Mouse (Mus musculus): ENCODE measurements around the gene Zcchc7. TPM values are rescaled to one million over a fixed set of nuclear protein-coding genes. Genes with fewer than 3 reads are reported as not detected.

Zcchc7 gene
- polyA plus RNA-seq, 1 experiment from 2014 or later, result 33.9 TPM

- Histone ChIP-seq H3K9ac (ENCODE audit: low read depth, low read length) (no peak overlapping the region), H3K4me2 (ENCODE audit: low read depth, low read length) (no peak overlapping the region), H3K27me3 (replicated peaks; ENCODE audit: control insufficient read depth, insufficient read depth, low read length) (no peaks in the 10 kb centered on the region), H3K4me1 (ENCODE audit: control insufficient read depth, insufficient read depth, low read length) (0 out of 2 replicates have a peak, but pooled peaks cover 2% of the 10 kb centered on the region), H3K27ac (ENCODE audit: low read length) (no peak overlapping the region), H3K9me3 (ENCODE audit: control insufficient read depth, low read length) (no peaks in the 10 kb centered on the region), H3K4me3 (ENCODE audit: low read length) (no peak overlapping the region), H3K36me3 (ENCODE audit: control insufficient read depth, insufficient read depth, low read length) (no peaks in the 10 kb centered on the region)
- WGBS, result 56% methylated on average over 7 of the region's 7 CpGs
- no peak for ATAC-seq
These were observed 124.5 kb downstream of the Zcchc7 start for GRCm38 (mm10) chr4:44880065-44880623.

- Histone ChIP-seq H3K27me3 (replicated peaks; ENCODE audit: control insufficient read depth, insufficient read depth, low read length) (no peaks in the 10 kb centered on the region), H3K9me3 (ENCODE audit: control insufficient read depth, low read length) (no peaks in the 10 kb centered on the region), H3K4me1 (ENCODE audit: control insufficient read depth, insufficient read depth, low read length) (peaks cover 2% of the 10 kb centered on the region; the same call in 1 of the 2 replicates), H3K4me2 (ENCODE audit: low read depth, low read length) (no peak overlapping the region), H3K36me3 (ENCODE audit: control insufficient read depth, insufficient read depth, low read length) (no peaks in the 10 kb centered on the region), H3K27ac (ENCODE audit: low read length) (no peak overlapping the region), H3K4me3 (ENCODE audit: low read length) (no peak overlapping the region), H3K9ac (ENCODE audit: low read depth, low read length) (no peak overlapping the region)
- 81% methylated on average over 6 of the region's 6 CpGs for WGBS
- no peak for ATAC-seq
These were observed 130.5 kb downstream of the Zcchc7 start for GRCm38 (mm10) chr4:44886143-44886542.

GRCm38 (mm10) chr4:44891344-44891743 is 135.7 kb downstream of the Zcchc7 start:
- WGBS, result 65% methylated on average over 6 of the region's 6 CpGs
- Histone ChIP-seq H3K27ac (ENCODE audit: low read length) (no peak overlapping the region), H3K9me3 (ENCODE audit: control insufficient read depth, low read length) (no peaks in the 10 kb centered on the region), H3K4me3 (ENCODE audit: low read length) (no peak overlapping the region), H3K4me1 (ENCODE audit: control insufficient read depth, insufficient read depth, low read length) (no peaks in the 10 kb centered on the region; the same call in 1 of the 2 replicates), H3K4me2 (ENCODE audit: low read depth, low read length) (no peak overlapping the region), H3K36me3 (ENCODE audit: control insufficient read depth, insufficient read depth, low read length) (no peaks in the 10 kb centered on the region), H3K9ac (ENCODE audit: low read depth, low read length) (no peak overlapping the region), H3K27me3 (replicated peaks; ENCODE audit: control insufficient read depth, insufficient read depth, low read length) (no peaks in the 10 kb centered on the region)
- no peak for ATAC-seq

DNA sequence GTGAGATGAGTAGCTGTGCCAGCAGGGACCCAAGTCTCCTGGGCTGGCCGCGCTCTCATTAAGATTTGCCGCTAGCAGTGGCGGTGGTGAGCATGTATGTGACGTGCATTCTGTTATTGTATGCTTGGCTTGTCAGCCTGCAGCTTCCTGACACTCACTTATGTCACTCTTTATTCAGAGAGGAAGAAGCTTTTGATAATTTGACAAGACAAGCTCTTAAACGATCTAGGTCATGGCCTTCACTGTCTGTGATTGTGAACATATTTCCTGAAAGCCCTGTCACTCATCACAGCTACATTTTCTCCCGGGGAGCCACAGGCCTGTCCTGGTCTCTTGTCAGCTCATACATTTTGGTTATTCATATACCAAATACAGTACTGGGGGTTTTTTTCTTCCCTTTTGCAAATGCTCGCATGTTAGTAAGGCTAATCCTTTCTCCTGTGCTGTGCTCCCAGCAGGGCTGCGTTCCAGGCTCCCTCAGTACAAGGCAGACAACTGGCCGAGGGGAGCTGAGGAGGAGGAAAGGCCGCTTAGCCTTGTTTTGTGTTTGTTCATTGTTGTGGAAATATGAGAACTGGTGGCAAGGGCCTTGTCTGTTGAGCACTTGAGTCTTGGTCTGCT is 150.1 kb downstream of the Zcchc7 start:
- ATAC-seq, result no peak
- no peak overlapping the region for H3K4me3 ChIP-seq (ENCODE audit: low read length)
- WGBS, result 56% methylated on average over 11 of the region's 11 CpGs

DNA sequence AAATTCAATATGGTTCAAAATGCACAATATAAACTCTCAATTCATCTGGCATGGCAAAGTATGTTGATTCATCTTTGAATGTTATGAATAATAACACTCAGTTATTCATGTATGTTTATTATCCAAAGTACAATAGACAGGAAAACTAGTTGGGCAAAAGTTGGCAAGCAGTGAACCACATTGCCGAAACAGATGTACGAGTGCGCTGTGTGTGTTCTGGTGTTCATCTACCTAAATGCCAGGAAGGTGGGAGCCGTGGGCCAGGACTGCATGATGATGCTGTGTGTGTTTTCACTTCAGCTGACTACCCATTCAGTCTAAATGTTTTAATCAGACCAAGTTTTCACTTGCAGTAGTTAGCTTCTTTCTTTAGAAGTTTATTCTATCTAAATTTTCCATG is 150.7 kb downstream of the Zcchc7 start:
- no peak for ATAC-seq
- no peak overlapping the region for H3K4me2 ChIP-seq (ENCODE audit: low read depth, low read length)
- H3K9ac ChIP-seq (ENCODE audit: low read depth, low read length), result no peak overlapping the region
- WGBS, result 74% methylated on average over 4 of the region's 4 CpGs
- H3K27ac ChIP-seq (ENCODE audit: low read length), result no peak overlapping the region
- H3K9me3 ChIP-seq (ENCODE audit: control insufficient read depth, low read length), result no peaks in the 10 kb centered on the region
- H3K4me3 ChIP-seq (ENCODE audit: low read length), result no peak overlapping the region
- no peaks in the 10 kb centered on the region for H3K4me1 ChIP-seq (ENCODE audit: control insufficient read depth, insufficient read depth, low read length)
- no peaks in the 10 kb centered on the region; the same call in 1 of the 2 replicates for H3K36me3 ChIP-seq (ENCODE audit: control insufficient read depth, insufficient read depth, low read length)
- H3K27me3 ChIP-seq (replicated peaks; ENCODE audit: control insufficient read depth, insufficient read depth, low read length), result no peaks in the 10 kb centered on the region

More for the DNA sequence above, 150.1 kb downstream of the Zcchc7 start:
- no peaks in the 10 kb centered on the region for H3K4me1 ChIP-seq (ENCODE audit: control insufficient read depth, insufficient read depth, low read length)
- no peaks in the 10 kb centered on the region; the same call in 1 of the 2 replicates for H3K36me3 ChIP-seq (ENCODE audit: control insufficient read depth, insufficient read depth, low read length)
- no peak overlapping the region for H3K9ac ChIP-seq (ENCODE audit: low read depth, low read length)
- H3K4me2 ChIP-seq (ENCODE audit: low read depth, low read length), result no peak overlapping the region
- H3K27ac ChIP-seq (ENCODE audit: low read length), result no peak overlapping the region
- no peaks in the 10 kb centered on the region for H3K9me3 ChIP-seq (ENCODE audit: control insufficient read depth, low read length)
- no peaks in the 10 kb centered on the region for H3K27me3 ChIP-seq (replicated peaks; ENCODE audit: control insufficient read depth, insufficient read depth, low read length)

- Histone ChIP-seq H3K27me3 (replicated peaks; ENCODE audit: control insufficient read depth, insufficient read depth, low read length) (no peaks in the 10 kb centered on the region), H3K4me2 (ENCODE audit: low read depth, low read length) (no peak overlapping the region), H3K9ac (ENCODE audit: low read depth, low read length) (no peak overlapping the region), H3K36me3 (ENCODE audit: control insufficient read depth, insufficient read depth, low read length) (no peaks in the 10 kb centered on the region), H3K4me1 (ENCODE audit: control insufficient read depth, insufficient read depth, low read length) (no peaks in the 10 kb centered on the region), H3K9me3 (ENCODE audit: control insufficient read depth, low read length) (no peaks in the 10 kb centered on the region), H3K4me3 (ENCODE audit: low read length) (no peak overlapping the region), H3K27ac (ENCODE audit: low read length) (no peak overlapping the region)
- ATAC-seq, result no peak
- WGBS, result 55% methylated on average over 2 of the region's 2 CpGs
These were observed 154.4 kb downstream of the Zcchc7 start for GRCm38 (mm10) chr4:44910065-44910464.

DNA sequence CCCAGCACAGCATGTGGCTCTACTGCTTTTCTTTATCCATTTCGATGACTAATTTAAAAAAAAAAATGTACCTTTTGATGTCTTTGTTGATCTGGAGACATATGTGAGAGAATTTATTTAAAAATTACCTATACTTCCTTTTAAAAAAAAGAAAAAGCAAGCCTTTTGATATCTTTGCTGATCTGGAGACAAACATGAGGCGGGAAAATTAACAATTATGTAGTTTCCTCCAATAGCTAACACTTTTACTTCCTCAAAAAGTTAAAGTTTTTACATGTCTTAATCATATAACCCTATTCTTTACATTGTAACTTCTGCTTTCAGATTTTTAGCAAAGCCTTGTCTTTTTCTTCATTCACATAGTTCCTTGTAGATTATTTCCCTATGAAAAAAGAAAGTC is 155.2 kb downstream of the Zcchc7 start:
- Histone ChIP-seq H3K9me3 (ENCODE audit: control insufficient read depth, low read length) (no peaks in the 10 kb centered on the region), H3K27me3 (replicated peaks; ENCODE audit: control insufficient read depth, insufficient read depth, low read length) (no peaks in the 10 kb centered on the region), H3K4me1 (ENCODE audit: control insufficient read depth, insufficient read depth, low read length) (no peaks in the 10 kb centered on the region), H3K9ac (ENCODE audit: low read depth, low read length) (no peak overlapping the region), H3K4me2 (ENCODE audit: low read depth, low read length) (no peak overlapping the region), H3K27ac (ENCODE audit: low read length) (no peak overlapping the region), H3K36me3 (ENCODE audit: control insufficient read depth, insufficient read depth, low read length) (no peaks in the 10 kb centered on the region), H3K4me3 (ENCODE audit: low read length) (no peak overlapping the region)
- ATAC-seq, result no peak
- 89% methylated on average over 2 of the region's 2 CpGs for WGBS

GRCm38 (mm10) chr4:44917312-44917848 is 161.7 kb downstream of the Zcchc7 start:
- Histone ChIP-seq H3K4me2 (ENCODE audit: low read depth, low read length) (no peak overlapping the region), H3K36me3 (ENCODE audit: control insufficient read depth, insufficient read depth, low read length) (no peaks in the 10 kb centered on the region), H3K4me3 (ENCODE audit: low read length) (no peak overlapping the region), H3K4me1 (ENCODE audit: control insufficient read depth, insufficient read depth, low read length) (no peaks in the 10 kb centered on the region), H3K9ac (ENCODE audit: low read depth, low read length) (no peak overlapping the region), H3K27me3 (replicated peaks; ENCODE audit: control insufficient read depth, insufficient read depth, low read length) (no peaks in the 10 kb centered on the region), H3K27ac (ENCODE audit: low read length) (no peak overlapping the region), H3K9me3 (ENCODE audit: control insufficient read depth, low read length) (no peaks in the 10 kb centered on the region)
- ATAC-seq, result no peak
- WGBS, result 66% methylated on average over 5 of the region's 5 CpGs

- Histone ChIP-seq H3K9ac (ENCODE audit: low read depth, low read length) (no peak overlapping the region), H3K9me3 (ENCODE audit: control insufficient read depth, low read length) (no peaks in the 10 kb centered on the region), H3K27me3 (replicated peaks; ENCODE audit: control insufficient read depth, insufficient read depth, low read length) (no peaks in the 10 kb centered on the region), H3K4me3 (ENCODE audit: low read length) (no peak overlapping the region), H3K27ac (ENCODE audit: low read length) (no peak overlapping the region), H3K36me3 (ENCODE audit: control insufficient read depth, insufficient read depth, low read length) (no peaks in the 10 kb centered on the region), H3K4me1 (ENCODE audit: control insufficient read depth, insufficient read depth, low read length) (no peaks in the 10 kb centered on the region), H3K4me2 (ENCODE audit: low read depth, low read length) (no peak overlapping the region)
- ATAC-seq, result no peak
- WGBS, result 72% methylated on average over 3 of the region's 3 CpGs
These were observed 162.2 kb downstream of the Zcchc7 start for GRCm38 (mm10) chr4:44917907-44918306.
